In the genomic region with DNA sequence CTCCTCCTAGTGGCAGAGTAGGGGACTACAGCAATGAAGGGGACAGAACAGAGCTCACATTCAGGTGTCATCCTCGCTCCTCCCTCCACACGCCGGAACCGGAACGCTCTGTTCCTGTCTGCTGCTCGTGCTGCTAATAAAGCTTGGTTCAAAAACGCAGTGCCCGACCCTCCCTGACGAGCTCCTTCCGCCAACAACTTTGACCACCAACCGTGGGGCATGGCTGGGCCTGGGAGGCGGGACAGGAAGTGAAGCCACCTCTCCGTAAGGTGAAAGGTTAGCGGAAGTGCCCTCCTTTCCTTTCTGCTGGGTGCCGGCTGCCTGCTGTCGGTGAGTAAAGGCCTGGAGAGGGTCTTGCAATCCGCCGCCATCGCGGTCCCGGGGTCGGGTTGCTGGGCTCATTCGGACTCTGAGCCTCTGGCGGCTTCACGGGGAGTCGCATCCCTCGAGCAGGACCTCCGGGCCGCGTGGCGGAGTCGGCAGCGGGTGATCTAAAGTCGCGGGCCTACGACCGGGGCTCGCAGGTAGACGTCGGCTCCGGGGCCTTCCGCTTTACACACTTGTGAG, we compare ENCODE assay signal across 8 mouse cellular contexts. TPM values are rescaled to one million over a fixed set of nuclear protein-coding genes. Genes with fewer than 3 reads are reported as not detected.
DNase-seq lines count a peak whose midpoint lies in the region; ATAC-seq and TF ChIP-seq lines count a peak whose summit lies in the region.

A gene (plus strand): TSS at position 172 of the 567 bp plus-strand sequence.

- H3K4me2 ChIP-seq in heart, embryonic 12.5 days, result peak within 1 kb of the TSS; percentile 98
- H3K4me2 ChIP-seq in kidney, postnatal 0 days (ENCODE audit: low read length), result peak within 1 kb of the TSS; percentile 87
- H3K4me2 ChIP-seq in liver, embryonic 11.5 days, result peak within 1 kb of the TSS; percentile 96
- H3K4me2 ChIP-seq in stomach, embryonic 14.5 days (replicated peaks; ENCODE audit: low read depth, low read length), result peak within 1 kb of the TSS; percentile 93

- H3K9me3 ChIP-seq in heart, embryonic 12.5 days (replicated peaks), result no peaks in the 10 kb centered on the region
- no peaks in the 10 kb centered on the region for H3K9me3 ChIP-seq in kidney, postnatal 0 days (replicated peaks; ENCODE audit: low read length)
- no peaks in the 10 kb centered on the region for H3K9me3 ChIP-seq in liver, embryonic 11.5 days (ENCODE audit: control insufficient read depth, low read length)
- no peaks in the 10 kb centered on the region for H3K9me3 ChIP-seq in stomach, embryonic 14.5 days (ENCODE audit: control insufficient read depth, low read depth, low read length)

- peak; percentile 100 for DNase-seq in CD4-positive helper T cell, adult 2 months (ENCODE audit: low read depth, low spot score)
- peak; percentile 100 for DNase-seq in brain, embryonic 18.5 days (ENCODE audit: low read depth, low spot score)
- DNase-seq in kidney, postnatal 0 days (ENCODE audit: low spot score), result peak; percentile 100
- DNase-seq in liver, embryonic 11.5 days (ENCODE audit: low spot score), result peak; percentile 95
- DNase-seq in naive thymus-derived CD4-positive, alpha-beta T cell, adult 2 months (ENCODE audit: low read depth), result peak; percentile 99

- H3K27me3 ChIP-seq in heart, embryonic 12.5 days (replicated peaks), result no peaks in the 10 kb centered on the region
- H3K27me3 ChIP-seq in kidney, postnatal 0 days (ENCODE audit: insufficient read depth, low read length), result no peaks in the 10 kb centered on the region
- H3K27me3 ChIP-seq in liver, embryonic 11.5 days (replicated peaks; ENCODE audit: control insufficient read depth, insufficient read depth, low read length), result no peaks in the 10 kb centered on the region
- H3K27me3 ChIP-seq in stomach, embryonic 14.5 days (ENCODE audit: control insufficient read depth, insufficient read depth, low read length), result no peaks in the 10 kb centered on the region

- H3K4me3 ChIP-seq in heart, embryonic 12.5 days, result peak within 1 kb of the TSS; percentile 90
- H3K4me3 ChIP-seq in kidney, postnatal 0 days (replicated peaks; ENCODE audit: low read depth, low read length), result peak within 1 kb of the TSS; percentile 87
- H3K4me3 ChIP-seq in liver, embryonic 11.5 days (ENCODE audit: low read depth, low read length), result peak within 1 kb of the TSS; percentile 88
- peak within 1 kb of the TSS; percentile 87 for H3K4me3 ChIP-seq in stomach, embryonic 14.5 days (ENCODE audit: low read depth, low read length)

- peak; percentile 85; the same call in 1 of the 2 replicates for TF ChIP-seq CTCF in kidney, postnatal 0 days (IDR thresholded peaks at IDR 0.05; ENCODE audit: low read depth)

- WGBS in heart, embryonic 12.5 days, result under 1% methylated on average over 42 of the region's 42 CpGs
- WGBS in kidney, postnatal 0 days, result under 1% methylated on average over 42 of the region's 42 CpGs
- under 1% methylated on average over 42 of the region's 42 CpGs for WGBS in liver, embryonic 11.5 days
- WGBS in stomach, embryonic 14.5 days, result under 1% methylated on average over 42 of the region's 42 CpGs

- H3K36me3 ChIP-seq in heart, embryonic 12.5 days, result peaks cover 31% of the 10 kb centered on the region
- peaks cover 17% of the 10 kb centered on the region for H3K36me3 ChIP-seq in kidney, postnatal 0 days (ENCODE audit: insufficient read depth, low read length)
- H3K36me3 ChIP-seq in liver, embryonic 11.5 days (ENCODE audit: control insufficient read depth, insufficient read depth, low read length), result peaks cover 22% of the 10 kb centered on the region
- H3K36me3 ChIP-seq in stomach, embryonic 14.5 days (ENCODE audit: control insufficient read depth, insufficient read depth, low read length), result peaks cover 21% of the 10 kb centered on the region

- ATAC-seq in erythroid progenitor cell, adult 5-6 weeks (replicated peaks; ENCODE audit: low FRiP score, poor library complexity, severe bottlenecking), result peak; percentile 99
- peak; percentile 98 for ATAC-seq in heart, embryonic 12.5 days (ENCODE audit: insufficient number of reproducible peaks, low FRiP score)
- ATAC-seq in kidney, postnatal 0 days (replicated peaks; ENCODE audit: low FRiP score, low read depth), result peak; percentile 98
- ATAC-seq in liver, embryonic 11.5 days (replicated peaks; ENCODE audit: low FRiP score), result peak; percentile 98
- ATAC-seq in stomach, embryonic 14.5 days (ENCODE audit: insufficient number of reproducible peaks, insufficient read depth, low FRiP score, low read depth), result peak; percentile 98

- peak within 1 kb of the TSS; percentile 97 for H3K9ac ChIP-seq in heart, embryonic 12.5 days
- H3K9ac ChIP-seq in kidney, postnatal 0 days (ENCODE audit: low read depth, low read length), result peak within 1 kb of the TSS; percentile 95
- peak within 1 kb of the TSS; percentile 98 for H3K9ac ChIP-seq in liver, embryonic 11.5 days (ENCODE audit: low read depth, low read length)
- H3K9ac ChIP-seq in stomach, embryonic 14.5 days (replicated peaks; ENCODE audit: low read depth, low read length), result peak within 1 kb of the TSS; percentile 95

- peaks cover 22% of the 10 kb centered on the region for H3K4me1 ChIP-seq in heart, embryonic 12.5 days (replicated peaks)
- peaks cover 3% of the 10 kb centered on the region; the same call in 1 of the 2 replicates for H3K4me1 ChIP-seq in kidney, postnatal 0 days (replicated peaks; ENCODE audit: insufficient read depth, low read length)
- peaks cover 24% of the 10 kb centered on the region for H3K4me1 ChIP-seq in liver, embryonic 11.5 days (replicated peaks; ENCODE audit: control insufficient read depth, insufficient read depth, low read length)
- peaks cover 15% of the 10 kb centered on the region; the same call in 1 of the 2 replicates for H3K4me1 ChIP-seq in stomach, embryonic 14.5 days (ENCODE audit: control insufficient read depth, insufficient read depth, low read length)

- H3K27ac ChIP-seq in heart, embryonic 12.5 days (ENCODE audit: poor library complexity, severe bottlenecking), result peak within 1 kb of the TSS; percentile 94
- H3K27ac ChIP-seq in kidney, postnatal 0 days, result peak within 1 kb of the TSS; percentile 92
- H3K27ac ChIP-seq in liver, embryonic 11.5 days (ENCODE audit: low read depth, low read length), result peak within 1 kb of the TSS; percentile 60
- peak within 1 kb of the TSS; percentile 90 for H3K27ac ChIP-seq in stomach, embryonic 14.5 days (ENCODE audit: low read length)

RNA-seq across cellular contexts. Expression of the gene that starts here (rescaled TPM):
- total RNA-seq in erythroid progenitor cell, adult 5-6 weeks (2015; ENCODE audit: low replicate concordance), result 179 and 183 TPM in 2 replicates
- total RNA-seq in erythroid progenitor cell, adult 5-6 weeks (2017; ENCODE audit: low replicate concordance), result 266 and 615 TPM in 2 replicates
- polyA plus RNA-seq in heart, embryonic 12.5 days (2016; fragmentation: Nextera tagmentation; extraction: Ambion mirVana), result 247 and 258 TPM in 2 replicates
- polyA plus RNA-seq in kidney, postnatal 0 days (2015; fragmentation: Nextera tagmentation; extraction: Ambion mirVana), result 396 and 448 TPM in 2 replicates
- polyA plus RNA-seq in liver, embryonic 11.5 days (2014; fragmentation: Nextera tagmentation; extraction: Ambion mirVana), result 553 and 579 TPM in 2 replicates
- 373 and 398 TPM in 2 replicates for polyA plus RNA-seq in stomach, embryonic 14.5 days (2014; fragmentation: Nextera tagmentation; extraction: Ambion mirVana)

Comparison
In these comparisons a context has a peak if more than half of its experiments do, and no peak if none do; other contexts are left out.
1. Peak in every context shown above with its lines: DNase-seq, ATAC-seq, H3K4me3 ChIP-seq and H3K27ac ChIP-seq.